ENCODE assay signal across 10 mouse cellular contexts in the genomic region with DNA sequence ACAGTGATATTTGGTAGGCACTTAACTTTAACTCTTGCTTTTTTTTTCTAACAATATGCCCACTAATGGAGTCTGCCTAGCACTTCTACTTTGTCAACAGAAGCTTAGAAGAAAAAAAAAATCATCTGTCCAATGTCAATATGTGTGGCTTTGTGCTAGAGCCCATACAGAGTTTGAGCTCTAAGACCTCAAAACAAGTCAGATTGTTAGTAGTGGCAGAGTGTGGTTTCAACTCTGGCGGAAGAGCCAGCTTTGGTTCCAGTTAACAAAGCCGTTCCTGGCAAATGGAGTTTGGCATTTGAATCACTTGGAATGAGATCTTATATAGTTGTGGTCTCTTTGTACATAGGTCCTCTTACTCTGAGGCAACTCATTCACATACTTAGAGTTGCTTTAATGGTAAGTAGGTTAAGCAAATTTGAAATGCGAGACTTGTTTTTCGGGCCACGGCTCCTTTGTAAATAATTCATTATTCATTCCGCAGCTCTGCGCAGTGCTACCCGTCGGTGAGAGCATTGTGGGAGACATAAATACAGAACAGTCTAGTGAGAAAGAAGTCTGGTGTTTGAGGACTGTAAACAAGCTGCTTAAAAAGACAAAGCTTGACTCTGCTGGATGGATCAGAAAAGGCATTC.
DNase-seq lines count a peak whose midpoint lies in the region; ATAC-seq and TF ChIP-seq lines count a peak whose summit lies in the region.
"Had no signal": no experiment of that assay in that cellular context is flagged by ENCODE, and none has a peak within 500 bp of the region (broad histone marks: within the 10 kb centered on the region; RNA-seq: fewer than 3 reads in every experiment).

No protein-coding gene starts in this region.

- no peak for TF ChIP-seq CTCF in lung, postnatal 0 days (IDR thresholded peaks at IDR 0.05)
- no peak for TF ChIP-seq CTCF in lung, adult 2 months (IDR thresholded peaks at IDR 0.05; ENCODE audit: insufficient read depth, low read length)

- no peaks in the 10 kb centered on the region for H3K4me1 ChIP-seq in lung, postnatal 0 days (ENCODE audit: insufficient read depth, low read depth, low read length)
- no peaks in the 10 kb centered on the region for H3K4me1 ChIP-seq in lung, adult 2 months (ENCODE audit: control insufficient read depth, insufficient read depth, low read length)
- peaks cover 4% of the 10 kb centered on the region; the same call in 1 of the 2 replicates for H3K4me1 ChIP-seq in embryonic facial prominence, embryonic 15.5 days
- H3K4me1 ChIP-seq in hindbrain, embryonic 14.5 days (replicated peaks; ENCODE audit: control insufficient read depth, insufficient read depth, low read length) = peaks cover 16% of the 10 kb centered on the region
- no peaks in the 10 kb centered on the region for H3K4me1 ChIP-seq in stomach, embryonic 16.5 days (ENCODE audit: control insufficient read depth, insufficient read depth, low read length)
- H3K4me1 ChIP-seq: megakaryocyte, embryonic 14.5 days had no signal

- no peak overlapping the region for H3K4me2 ChIP-seq in lung, postnatal 0 days (replicated peaks; ENCODE audit: low read depth, low read length)
- no peak overlapping the region; the same call in 1 of the 2 replicates for H3K4me2 ChIP-seq in embryonic facial prominence, embryonic 15.5 days (replicated peaks)
- no peak overlapping the region for H3K4me2 ChIP-seq in hindbrain, embryonic 14.5 days (replicated peaks)
- peak overlapping the region; percentile 0; the same call in 1 of the 2 replicates for H3K4me2 ChIP-seq in stomach, embryonic 16.5 days (ENCODE audit: low read depth, low read length)
- H3K4me2 ChIP-seq: liver, embryonic 11.5 days had no signal

- H3K4me3 ChIP-seq in lung, postnatal 0 days (ENCODE audit: low read depth, low read length) = no peak overlapping the region
- no peak overlapping the region for H3K4me3 ChIP-seq in lung, adult 2 months (replicated peaks; ENCODE audit: extremely low read depth, low read depth, low read length)
- no peak overlapping the region for H3K4me3 ChIP-seq in embryonic facial prominence, embryonic 15.5 days (replicated peaks)
- H3K4me3 ChIP-seq in hindbrain, embryonic 14.5 days (replicated peaks; ENCODE audit: low read length) = no peak overlapping the region
- no peak overlapping the region for H3K4me3 ChIP-seq in stomach, embryonic 16.5 days (replicated peaks; ENCODE audit: low read length)
- H3K4me3 ChIP-seq: megakaryocyte, embryonic 14.5 days had no signal

- no peaks in the 10 kb centered on the region for H3K27me3 ChIP-seq in lung, postnatal 0 days (replicated peaks; ENCODE audit: insufficient read depth, low read length)
- no peaks in the 10 kb centered on the region for H3K27me3 ChIP-seq in embryonic facial prominence, embryonic 15.5 days
- H3K27me3 ChIP-seq in hindbrain, embryonic 14.5 days (ENCODE audit: control insufficient read depth, insufficient read depth, low read length) = no peaks in the 10 kb centered on the region
- H3K27me3 ChIP-seq in stomach, embryonic 16.5 days (ENCODE audit: control insufficient read depth, insufficient read depth, low read length) = no peaks in the 10 kb centered on the region
- H3K27me3 ChIP-seq: megakaryocyte, embryonic 14.5 days had no signal

- WGBS in lung, postnatal 0 days = 61% methylated on average over 9 of the region's 9 CpGs
- WGBS in lung, adult 2 months = 72% methylated on average over 9 of the region's 9 CpGs
- WGBS in embryonic facial prominence, embryonic 15.5 days = 43% methylated on average over 9 of the region's 9 CpGs
- 38% methylated on average over 9 of the region's 9 CpGs for WGBS in hindbrain, embryonic 14.5 days
- 53% methylated on average over 9 of the region's 9 CpGs for WGBS in stomach, embryonic 16.5 days

- no peak for TF ChIP-seq POLR2A in lung, adult 2 months (IDR thresholded peaks at IDR 0.05; ENCODE audit: borderline replicate concordance, extremely low read depth, low read depth, low read length)

- DNase-seq in lung, postnatal 0 days (ENCODE audit: low spot score) = peak; percentile 29
- no peak for DNase-seq in lung, adult 2 months
- no peak for DNase-seq in hindbrain, embryonic 14.5 days (ENCODE audit: low spot score)
- DNase-seq in ovary, postnatal 14 days (ENCODE audit: low spot score) = no peak
- DNase-seq: kidney, adult 18-20 months had no signal

- no peaks in the 10 kb centered on the region for H3K36me3 ChIP-seq in lung, postnatal 0 days (ENCODE audit: insufficient read depth, low read length)
- H3K36me3 ChIP-seq in embryonic facial prominence, embryonic 15.5 days = no peaks in the 10 kb centered on the region
- no peaks in the 10 kb centered on the region for H3K36me3 ChIP-seq in hindbrain, embryonic 14.5 days (replicated peaks; ENCODE audit: control insufficient read depth, insufficient read depth)
- no peaks in the 10 kb centered on the region for H3K36me3 ChIP-seq in stomach, embryonic 16.5 days (ENCODE audit: control insufficient read depth, insufficient read depth, low read length)

- ATAC-seq in lung, postnatal 0 days = 0 out of 2 replicates have a peak, but pooled peaks have one; percentile 21
- ATAC-seq in embryonic facial prominence, embryonic 15.5 days (ENCODE audit: insufficient number of reproducible peaks, low FRiP score, low TSS enrichment, low read depth) = peak; percentile 39; the same call in 1 of the 2 replicates
- ATAC-seq in hindbrain, embryonic 14.5 days (ENCODE audit: low FRiP score) = peak; percentile 63; the same call in 1 of the 2 replicates
- ATAC-seq in stomach, embryonic 16.5 days (ENCODE audit: insufficient read depth, low FRiP score) = no peak
- no peak for ATAC-seq in CD4-positive, CD25-positive, alpha-beta regulatory T cell, adult 4 months

- H3K27ac ChIP-seq in lung, postnatal 0 days (ENCODE audit: low read length) = no peak overlapping the region
- peak overlapping the region; percentile 52 for H3K27ac ChIP-seq in embryonic facial prominence, embryonic 15.5 days (replicated peaks)
- peak overlapping the region; percentile 72 for H3K27ac ChIP-seq in hindbrain, embryonic 14.5 days
- peak overlapping the region; percentile 42 for H3K27ac ChIP-seq in stomach, embryonic 16.5 days (ENCODE audit: low read length)

- no peaks in the 10 kb centered on the region for H3K9me3 ChIP-seq in lung, postnatal 0 days (ENCODE audit: low read length)
- H3K9me3 ChIP-seq in embryonic facial prominence, embryonic 15.5 days (replicated peaks) = no peaks in the 10 kb centered on the region
- H3K9me3 ChIP-seq in hindbrain, embryonic 14.5 days (ENCODE audit: control insufficient read depth, low read length) = no peaks in the 10 kb centered on the region
- H3K9me3 ChIP-seq in stomach, embryonic 16.5 days (replicated peaks; ENCODE audit: control insufficient read depth, low read length) = no peaks in the 10 kb centered on the region

- no peak overlapping the region for H3K9ac ChIP-seq in lung, postnatal 0 days (replicated peaks; ENCODE audit: low read depth)
- no peak overlapping the region for H3K9ac ChIP-seq in embryonic facial prominence, embryonic 15.5 days
- no peak overlapping the region for H3K9ac ChIP-seq in hindbrain, embryonic 14.5 days
- no peak overlapping the region for H3K9ac ChIP-seq in stomach, embryonic 16.5 days (ENCODE audit: low read length)

- TF ChIP-seq EP300 in lung, postnatal 0 days (IDR thresholded peaks at IDR 0.05) = no peak

Comparison
In these comparisons a context has a peak if more than half of its experiments do, and no peak if none do; other contexts are left out.
1. ATAC-seq: peak in lung, postnatal 0 days (single experiment), embryonic facial prominence, embryonic 15.5 days (single experiment) and hindbrain, embryonic 14.5 days (single experiment); none in stomach, embryonic 16.5 days (single experiment) and CD4-positive, CD25-positive, alpha-beta regulatory T cell, adult 4 months (single experiment).